12 mouse cellular contexts compared by ENCODE assay signal in genomic region chr17:30241720-30242322, GRCm38 (mm10).
DNase-seq lines count a peak whose midpoint lies in the region; ATAC-seq and TF ChIP-seq lines count a peak whose summit lies in the region.
"Had no signal": no experiment of that assay in that cellular context is flagged by ENCODE, and none has a peak within 500 bp of the region (broad histone marks: within the 10 kb centered on the region; RNA-seq: fewer than 3 reads in every experiment).

No protein-coding gene starts in this region.

- no peak overlapping the region for H3K4me2 ChIP-seq in embryonic facial prominence, embryonic 15.5 days (replicated peaks)
- no peak overlapping the region for H3K4me2 ChIP-seq in hindbrain, embryonic 16.5 days (ENCODE audit: low read length)
- H3K4me2 ChIP-seq: liver, embryonic 11.5 days had no signal

- no peaks in the 10 kb centered on the region for H3K9me3 ChIP-seq in embryonic facial prominence, embryonic 15.5 days (replicated peaks)
- no peaks in the 10 kb centered on the region for H3K9me3 ChIP-seq in hindbrain, embryonic 16.5 days (ENCODE audit: control insufficient read depth, low read length)

- peak overlapping the region; percentile 72; the same call in 1 of the 2 replicates for H3K27ac ChIP-seq in layer of hippocampus, adult 2 months
- H3K27ac ChIP-seq in embryonic facial prominence, embryonic 15.5 days (replicated peaks), result no peak overlapping the region
- peak overlapping the region; percentile 14; the same call in 1 of the 2 replicates for H3K27ac ChIP-seq in hindbrain, embryonic 16.5 days (ENCODE audit: low read depth, low read length)
- H3K27ac ChIP-seq in heart, adult 2 months, result no peak overlapping the region
- H3K27ac ChIP-seq: stomach, postnatal 0 days had no signal

- no peak overlapping the region for H3K4me3 ChIP-seq in layer of hippocampus, adult 2 months
- no peak overlapping the region for H3K4me3 ChIP-seq in embryonic facial prominence, embryonic 15.5 days (replicated peaks)
- H3K4me3 ChIP-seq in hindbrain, embryonic 16.5 days (ENCODE audit: low read length), result no peak overlapping the region
- no peak overlapping the region for H3K4me3 ChIP-seq in heart, adult 2 months

- H3K4me1 ChIP-seq in embryonic facial prominence, embryonic 15.5 days, result peaks cover 56% of the 10 kb centered on the region
- peaks cover 33% of the 10 kb centered on the region for H3K4me1 ChIP-seq in hindbrain, embryonic 16.5 days (ENCODE audit: control insufficient read depth, insufficient read depth, low read depth, low read length)
- peaks cover 6% of the 10 kb centered on the region for H3K4me1 ChIP-seq in heart, adult 2 months (ENCODE audit: control insufficient read depth, insufficient read depth, low read length)

- TF ChIP-seq EP300 in heart, adult 2 months (IDR thresholded peaks at IDR 0.05; ENCODE audit: insufficient read depth, low read depth, low read length), result no peak

- intact Hi-C loops in heart, adult 2 months (cut with DNase I), result no loop called here

- peak overlapping the region; percentile 1; the same call in 1 of the 2 replicates for H3K9ac ChIP-seq in embryonic facial prominence, embryonic 15.5 days
- no peak overlapping the region for H3K9ac ChIP-seq in hindbrain, embryonic 16.5 days (ENCODE audit: low read depth, low read length)
- H3K9ac ChIP-seq in heart, adult 2 months (ENCODE audit: low read depth, low read length), result no peak overlapping the region

- WGBS in embryonic facial prominence, embryonic 15.5 days, result 52% methylated on average over 17 of the region's 17 CpGs
- WGBS in hindbrain, embryonic 16.5 days, result 31% methylated on average over 17 of the region's 17 CpGs
- 81% methylated on average over 17 of the region's 17 CpGs for WGBS in heart, adult 2 months

- no peak for TF ChIP-seq POLR2A in heart, adult 2 months (IDR thresholded peaks at IDR 0.05; ENCODE audit: insufficient read depth, low read depth, low read length)

- no peak for ATAC-seq in embryonic facial prominence, embryonic 15.5 days (ENCODE audit: insufficient number of reproducible peaks, low FRiP score, low TSS enrichment, low read depth)
- peak; percentile 53 for ATAC-seq in hindbrain, embryonic 16.5 days
- ATAC-seq in megakaryocyte, adult 5-6 weeks (ENCODE audit: poor library complexity, severe bottlenecking), result no peak

- DNase-seq in layer of hippocampus, adult 2 months (ENCODE audit: low spot score in 2 of 2), result no peak
- no peak for DNase-seq in layer of hippocampus, adult 8-10 months (ENCODE audit: low spot score in 2 of 2)
- DNase-seq in adipocyte (ENCODE audit: low spot score), result peak; percentile 45
- DNase-seq in heart, adult 2 months, result no peak
- DNase-seq: adrenal gland, adult 8-10 months; heart, postnatal 4 days had no signal

- no peaks in the 10 kb centered on the region for H3K79me2 ChIP-seq in heart, adult 2 months (replicated peaks; ENCODE audit: control insufficient read depth, insufficient read depth, low read length)

- TF ChIP-seq CTCF in layer of hippocampus, adult 2 months (conservative IDR thresholded peaks at IDR 0.05), result no peak
- TF ChIP-seq CTCF in heart, adult 2 months (IDR thresholded peaks at IDR 0.05), result no peak

- H3K27me3 ChIP-seq in embryonic facial prominence, embryonic 15.5 days, result no peaks in the 10 kb centered on the region
- no peaks in the 10 kb centered on the region for H3K27me3 ChIP-seq in hindbrain, embryonic 16.5 days (replicated peaks; ENCODE audit: control insufficient read depth, insufficient read depth, low read length)
- no peaks in the 10 kb centered on the region for H3K27me3 ChIP-seq in heart, adult 2 months (ENCODE audit: control insufficient read depth, insufficient read depth, low read length)
- H3K27me3 ChIP-seq: CH12.LX had no signal

- H3K36me3 ChIP-seq in embryonic facial prominence, embryonic 15.5 days, result no peaks in the 10 kb centered on the region
- no peaks in the 10 kb centered on the region for H3K36me3 ChIP-seq in hindbrain, embryonic 16.5 days (ENCODE audit: control insufficient read depth, insufficient read depth, low read length)
- H3K36me3 ChIP-seq in heart, adult 2 months (ENCODE audit: control insufficient read depth, insufficient read depth, low read length), result no peaks in the 10 kb centered on the region

Comparison
In these comparisons a context has a peak if more than half of its experiments do, and no peak if none do; other contexts are left out.
1. H3K27ac ChIP-seq: peak in layer of hippocampus, adult 2 months (single experiment) and hindbrain, embryonic 16.5 days (single experiment); none in embryonic facial prominence, embryonic 15.5 days (single experiment) and heart, adult 2 months (single experiment).